Mouse (Mus musculus) cerebellum, adult 11-12 months (tissue): ENCODE results near the gene Selenok.
A peak's percentile ranks its signal among the peaks of the same experiment; 100 is the strongest.

Experiments
- DNase-seq: peaks from one replicate; pipeline ENCODE4 v3.0.0; 2022

Selenok gene

GRCm38 (mm10) chr14:29996000-29996751 lies 28.1 kb downstream of the Selenok start:
- no peak for DNase-seq

GRCm38 (mm10) chr14:29997345-29997744 lies 29.2 kb downstream of the Selenok start:
- DNase-seq, result no peak

GRCm38 (mm10) chr14:29998747-29999474 lies 30.8 kb downstream of the Selenok start:
- DNase-seq, result no peak

GRCm38 (mm10) chr14:29999475-29999811 lies 31.3 kb downstream of the Selenok start:
- no peak for DNase-seq

- DNase-seq, result peak; percentile 20
Measured at GRCm38 (mm10) chr14:30008733-30009575, 40.8 kb downstream of the Selenok start, which contains the start of the genes Il17rb and Chdh. Gene Il17rb (minus strand): TSS chr14:30008896. Gene Chdh (plus strand): TSS chr14:30009023.

GRCm38 (mm10) chr14:30009864-30010560 lies 41.9 kb downstream of the Selenok start:
- no peak for DNase-seq

- DNase-seq, result no peak
Measured at GRCm38 (mm10) chr14:30011886-30012560, 43.9 kb downstream of the Selenok start.

GRCm38 (mm10) chr14:30014487-30014886 lies 46.4 kb downstream of the Selenok start:
- DNase-seq, result no peak

- no peak for DNase-seq
Measured at GRCm38 (mm10) chr14:30015008-30015407, 46.9 kb downstream of the Selenok start.

GRCm38 (mm10) chr14:30016666-30017065 lies 48.6 kb downstream of the Selenok start:
- DNase-seq, result no peak

GRCm38 (mm10) chr14:30017794-30018462 lies 49.8 kb downstream of the Selenok start:
- no peak for DNase-seq

GRCm38 (mm10) chr14:30018463-30018801 lies 50.3 kb downstream of the Selenok start:
- no peak for DNase-seq

- DNase-seq, result no peak
Measured at GRCm38 (mm10) chr14:30018846-30019245, 50.7 kb downstream of the Selenok start.

- no peak for DNase-seq
Measured at GRCm38 (mm10) chr14:30019375-30019774, 51.3 kb downstream of the Selenok start.

GRCm38 (mm10) chr14:30019792-30020575 lies 51.9 kb downstream of the Selenok start:
- no peak for DNase-seq

GRCm38 (mm10) chr14:30022471-30022870 lies 54.4 kb downstream of the Selenok start:
- no peak for DNase-seq

GRCm38 (mm10) chr14:30024387-30024786 lies 56.3 kb downstream of the Selenok start:
- DNase-seq, result no peak
